Mouse (Mus musculus) CD8-positive naive resting alpha-beta T cell, adult 2 months (primary cell): ENCODE results near the gene Btg2.

Experiments used
- DNase-seq, 2 experiments: peaks; one replicate each; pipeline ENCODE4 v3.0.0; 2022; ENCODE audit warnings: low read depth in 2 of 2, low spot score in 2 of 2

The Btg2 gene

GRCm38 (mm10) chr1:134078061-134078795 lies 692 bp downstream of the Btg2 start:
- no peak for DNase-seq

GRCm38 (mm10) chr1:134077389-134078060 lies 1.4 kb downstream of the Btg2 start:
- DNase-seq = no peak

GRCm38 (mm10) chr1:134076789-134077188 lies 2.1 kb downstream of the Btg2 start:
- no peak for DNase-seq

- no peak for DNase-seq
These were observed 3.4 kb downstream of the Btg2 start for GRCm38 (mm10) chr1:134075532-134075931.

- no peak for DNase-seq
These were observed 4.3 kb downstream of the Btg2 start for GRCm38 (mm10) chr1:134074606-134075005.

- DNase-seq = no peak
These were observed 4.7 kb downstream of the Btg2 start for GRCm38 (mm10) chr1:134074184-134074583.

- DNase-seq = no peak
These were observed 5.3 kb downstream of the Btg2 start for GRCm38 (mm10) chr1:134073658-134074057.

- no peak for DNase-seq
These were observed 5.8 kb downstream of the Btg2 start for GRCm38 (mm10) chr1:134073061-134073564.

- no peak for DNase-seq
These were observed 7.4 kb downstream of the Btg2 start for GRCm38 (mm10) chr1:134071411-134072018.

- DNase-seq = no peak
These were observed 8.7 kb downstream of the Btg2 start for GRCm38 (mm10) chr1:134070099-134070669.

GRCm38 (mm10) chr1:134067143-134067619 lies 11.7 kb downstream of the Btg2 start:
- DNase-seq = peak; percentile 57 to 62

GRCm38 (mm10) chr1:134066554-134066953 lies 12.4 kb downstream of the Btg2 start:
- no peak for DNase-seq

- peak in 1 of 2 experiments; percentile 39 for DNase-seq
These were observed 13.6 kb downstream of the Btg2 start for GRCm38 (mm10) chr1:134065241-134065809.

GRCm38 (mm10) chr1:134064296-134064831 lies 14.6 kb downstream of the Btg2 start:
- no peak for DNase-seq

GRCm38 (mm10) chr1:134063773-134064125 lies 15.2 kb downstream of the Btg2 start:
- peak; percentile 39 to 51 for DNase-seq

- peak in 1 of 2 experiments; percentile 39 for DNase-seq
These were observed 15.7 kb downstream of the Btg2 start for GRCm38 (mm10) chr1:134063086-134063772.

GRCm38 (mm10) chr1:134062411-134063085 lies 16.4 kb downstream of the Btg2 start:
- no peak for DNase-seq

GRCm38 (mm10) chr1:134061915-134062314 lies 17.0 kb downstream of the Btg2 start:
- DNase-seq = no peak

GRCm38 (mm10) chr1:134060849-134061569 lies 17.9 kb downstream of the Btg2 start:
- peak; percentile 87 to 88 for DNase-seq
